Mouse (Mus musculus) lung, postnatal 10 days (tissue): Measurements from ENCODE around the gene Amz2.
"Not testable (repeated sequence)": the region's sequence is repeated elsewhere in the genome, so short reads cannot be mapped to it uniquely, and the experiment has no call there.

Source experiments
- DNase-seq: peaks from one replicate; pipeline ENCODE4 v3.0.0; 2021

The Amz2 gene

DNA sequence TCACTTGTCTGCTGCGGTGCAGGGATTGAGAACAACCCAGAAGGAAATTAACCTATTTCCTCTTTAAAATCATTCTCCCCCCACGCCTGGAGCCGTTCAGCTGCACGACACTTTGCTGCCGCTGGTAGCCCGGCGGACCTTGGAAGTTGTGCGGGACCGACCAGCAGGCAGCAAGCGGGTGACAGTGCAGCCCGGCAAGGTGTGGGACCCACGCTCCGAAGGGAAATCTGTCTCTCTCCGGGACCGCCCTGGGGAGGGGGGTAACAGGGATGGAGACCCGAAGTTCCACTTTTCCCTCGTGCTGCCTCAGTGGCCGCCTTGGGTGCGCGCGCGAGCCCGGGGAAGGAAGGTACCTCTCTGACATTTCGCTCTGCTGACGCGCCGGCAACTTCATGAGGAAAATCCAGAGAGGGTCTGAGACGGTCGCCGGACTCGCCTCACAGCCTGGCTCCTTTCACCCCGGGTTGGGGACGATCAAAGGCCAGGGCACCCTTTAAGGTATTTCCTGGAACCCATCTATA lies 46.5 kb downstream of the Amz2 start:
- peak; percentile 43 for DNase-seq

- no peak for DNase-seq
Observed at GRCm38 (mm10) chr11:109472821-109473170, 47.0 kb downstream of the Amz2 start.

DNA sequence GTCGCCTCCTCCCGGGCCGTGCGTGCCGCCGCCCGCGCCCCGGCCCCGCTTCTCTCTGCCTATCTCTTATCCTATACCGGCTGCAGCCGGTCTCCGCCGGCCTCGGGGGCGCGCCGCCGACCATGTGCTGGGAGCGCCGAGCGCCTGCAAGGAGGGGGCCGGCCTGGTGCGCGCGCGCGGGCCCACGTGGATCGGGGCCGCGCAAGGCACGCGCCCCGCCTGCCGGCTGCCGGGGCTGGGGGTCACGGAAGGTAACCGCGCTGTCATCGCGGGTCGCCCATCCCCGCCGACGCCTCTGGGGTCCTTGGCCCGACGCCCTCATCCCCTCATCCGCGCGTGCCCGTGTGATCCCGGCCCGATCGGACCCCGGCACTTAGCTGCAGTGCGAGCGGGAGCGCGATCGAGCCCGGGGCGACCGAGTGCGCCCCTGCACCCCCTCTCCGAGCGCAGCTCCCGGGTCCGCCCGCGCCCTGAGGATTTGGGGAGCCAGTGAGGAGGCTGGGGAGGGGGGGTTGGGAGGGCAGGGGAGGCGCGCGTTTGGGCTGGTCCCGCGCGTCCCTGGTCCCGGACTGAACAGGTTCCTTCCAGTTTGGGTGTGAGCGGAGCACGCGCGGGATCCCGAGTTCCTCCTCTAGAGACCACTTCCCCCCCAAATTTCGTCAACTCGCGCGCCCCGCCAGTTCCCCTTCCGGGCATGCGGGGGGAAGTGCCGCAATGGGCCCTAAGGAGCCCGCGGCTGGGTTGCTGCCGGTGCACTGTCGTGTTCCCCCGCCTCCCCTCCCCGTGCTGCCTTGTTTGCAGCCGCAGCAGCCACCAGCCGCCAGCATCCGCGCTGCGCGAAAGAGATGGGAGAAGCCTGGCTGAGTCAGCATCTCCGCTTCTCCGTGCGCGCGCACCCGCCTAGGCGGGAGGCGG lies 47.7 kb downstream of the Amz2 start, which contains the start of the genes Arsg and Slc16a6:
Arsg (plus strand) TSS at position 204 of the 915 bp plus-strand sequence.
Slc16a6 (minus strand) TSS at position 428 of the 915 bp plus-strand sequence.
- DNase-seq: peak; percentile 79

DNA sequence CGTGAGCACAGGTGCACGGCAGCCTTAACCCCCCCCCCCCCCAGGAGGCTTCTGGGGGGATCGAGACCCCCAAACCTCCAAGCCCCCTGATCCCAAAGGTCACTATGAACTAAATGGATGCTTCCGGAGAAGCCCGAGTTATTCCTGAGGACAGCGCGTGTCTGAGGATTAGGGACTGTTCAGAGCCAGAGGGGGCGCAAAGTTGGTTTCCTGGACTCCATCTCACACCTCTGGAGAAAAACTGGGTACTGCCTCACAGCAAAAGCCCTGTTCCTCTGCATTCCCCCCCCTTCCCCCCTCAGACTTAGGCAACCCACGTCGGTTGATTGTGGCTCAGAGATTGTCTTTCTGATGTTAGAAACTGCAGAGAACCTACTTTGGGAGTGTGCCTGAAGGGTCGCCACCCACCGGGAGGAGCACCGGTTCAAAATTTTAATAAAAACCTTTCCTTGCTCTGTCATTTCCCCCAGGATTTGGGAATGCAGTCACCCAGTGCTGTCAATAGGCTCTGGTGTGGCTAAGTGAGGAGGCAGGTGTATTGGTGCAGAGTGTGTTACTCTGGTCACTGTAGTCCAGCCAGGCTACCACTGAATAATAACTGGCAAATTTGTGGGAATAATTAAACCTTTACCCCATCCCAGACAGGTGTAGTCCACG lies 48.5 kb downstream of the Amz2 start:
- DNase-seq: no peak

DNA sequence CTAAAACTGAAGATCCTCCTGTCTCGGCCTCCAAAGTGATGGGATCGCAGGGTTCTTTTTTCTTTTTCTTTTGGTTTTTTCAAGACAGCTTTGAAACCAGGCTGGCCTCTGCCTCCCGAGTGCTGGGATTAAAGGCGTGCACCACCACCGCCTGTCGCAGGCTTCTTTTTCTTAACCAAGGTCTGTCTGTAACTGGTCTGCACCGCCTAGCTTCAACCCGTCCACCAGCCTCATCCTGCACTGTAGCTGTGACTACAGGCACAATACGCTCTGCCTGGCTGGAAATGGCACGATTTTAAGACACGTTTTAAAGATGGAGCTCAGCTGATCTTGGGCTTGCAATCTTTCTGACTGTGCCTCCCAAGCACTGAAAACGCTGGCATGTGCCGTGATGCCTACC lies 49.1 kb downstream of the Amz2 start:
- no peak for DNase-seq

DNA sequence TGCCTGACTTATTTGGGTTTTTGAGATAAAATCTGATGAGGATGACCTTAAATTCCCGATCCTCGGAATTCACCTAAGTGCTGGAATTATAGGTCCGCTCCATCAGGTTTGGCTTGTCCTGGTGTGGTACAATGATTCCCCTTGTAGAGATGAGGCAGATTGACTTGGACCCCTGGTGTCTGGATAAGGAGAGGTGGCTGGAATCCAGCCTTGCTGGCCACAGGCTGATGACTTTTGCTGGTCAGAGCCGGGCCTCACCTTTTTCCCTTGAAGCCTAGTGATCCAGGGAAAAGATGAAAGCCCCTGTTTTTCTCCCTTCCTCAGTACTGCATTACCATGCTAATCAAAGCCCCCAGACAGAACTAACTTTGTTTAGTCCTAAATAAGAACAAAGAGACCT lies 50.0 kb downstream of the Amz2 start:
- no peak for DNase-seq

DNA sequence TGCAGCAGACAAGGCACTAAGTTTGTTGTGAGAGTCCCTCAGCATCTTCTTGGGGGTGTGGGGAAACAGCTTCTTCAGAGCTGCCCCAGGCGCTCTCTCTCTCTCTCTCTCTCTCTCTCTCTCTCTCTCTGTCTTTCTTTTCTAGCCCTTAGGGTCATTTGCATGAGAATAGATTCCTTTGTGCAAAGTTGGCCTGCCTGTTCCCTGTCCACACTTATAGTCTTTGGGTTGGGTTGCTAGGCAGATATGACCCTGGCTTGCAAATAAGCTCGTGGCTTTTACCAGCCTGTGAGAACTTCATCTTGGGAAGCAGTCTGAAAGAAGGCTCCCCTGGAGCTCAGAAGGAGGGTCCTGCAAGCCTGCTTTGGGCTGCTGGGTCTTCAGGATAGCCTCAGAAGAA lies 50.5 kb downstream of the Amz2 start:
- DNase-seq: no peak

DNA sequence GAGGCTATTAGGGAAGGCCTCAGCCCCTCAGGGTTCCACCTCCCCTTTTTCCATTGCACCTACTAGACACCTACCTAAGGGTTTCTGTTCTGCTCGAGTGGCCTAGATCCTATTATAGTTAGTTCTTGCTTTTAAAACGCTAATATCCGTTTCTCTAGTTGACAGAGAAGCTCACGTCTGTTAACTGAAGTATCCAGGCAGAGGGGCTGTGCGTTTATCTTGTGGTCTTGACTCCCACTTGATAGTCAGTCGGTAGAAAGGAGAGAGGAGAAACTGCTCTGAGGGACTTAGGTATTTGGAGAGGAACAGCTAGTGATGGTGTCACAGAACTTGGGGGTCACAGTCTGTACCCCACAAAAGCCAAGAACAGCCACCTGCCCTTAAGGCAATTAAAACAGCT lies 50.9 kb downstream of the Amz2 start:
- no peak for DNase-seq

- DNase-seq: no peak
Observed at GRCm38 (mm10) chr11:109477606-109478380, 52.0 kb downstream of the Amz2 start.

- DNase-seq: no peak
Observed at GRCm38 (mm10) chr11:109479575-109480285, 54.0 kb downstream of the Amz2 start.

DNA sequence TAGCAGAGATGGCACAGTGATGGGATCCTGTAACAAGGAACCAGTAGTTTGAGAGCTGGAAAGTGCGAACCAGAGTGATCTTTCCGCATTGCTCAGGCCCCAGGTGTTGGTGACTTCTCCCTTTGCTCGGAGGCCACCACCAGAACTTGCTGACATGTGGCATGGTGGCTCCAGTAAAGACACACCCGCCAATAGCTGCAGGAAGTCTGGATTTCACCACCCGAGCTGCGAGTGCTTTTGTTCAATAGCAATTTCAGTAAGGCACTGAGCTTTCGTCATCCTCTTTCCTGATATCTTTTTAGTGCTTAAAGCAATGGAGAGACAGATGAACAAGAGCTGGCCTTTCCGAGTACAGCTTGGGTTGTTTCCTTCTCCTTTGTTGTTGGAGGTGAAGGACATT lies 54.7 kb downstream of the Amz2 start:
- DNase-seq: no peak

DNA sequence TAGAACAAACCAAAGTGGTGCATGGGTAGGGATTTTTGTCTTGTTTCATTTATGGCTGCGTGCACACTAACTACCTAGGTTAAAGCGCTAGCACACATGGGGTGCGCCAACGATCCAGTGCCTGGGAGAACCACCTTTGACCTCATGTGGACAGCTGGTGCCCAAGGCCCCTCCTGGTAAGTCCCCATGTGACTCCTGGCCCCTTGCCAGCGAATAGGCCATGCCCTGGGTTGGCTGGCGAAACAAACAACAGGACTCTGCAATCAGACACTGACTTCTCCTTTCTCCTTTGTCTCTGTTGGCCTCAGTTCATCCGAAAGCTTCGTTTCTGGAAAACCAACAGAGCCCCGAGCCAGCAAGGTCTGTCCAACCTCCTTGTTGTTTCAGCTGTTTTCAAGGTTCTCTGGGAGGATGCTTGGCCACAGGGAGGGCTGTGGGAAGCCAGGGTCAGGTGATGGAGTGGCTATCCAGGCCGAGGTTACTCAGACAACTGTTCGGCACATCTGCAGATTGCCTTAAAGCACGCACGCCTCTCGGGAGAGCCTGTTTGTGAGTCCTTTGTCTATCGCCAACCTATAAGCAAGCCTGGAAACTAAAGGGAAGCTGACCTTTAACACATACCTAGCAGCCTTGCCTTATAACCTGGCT lies 59.8 kb downstream of the Amz2 start:
- peak; percentile 37 for DNase-seq

DNA sequence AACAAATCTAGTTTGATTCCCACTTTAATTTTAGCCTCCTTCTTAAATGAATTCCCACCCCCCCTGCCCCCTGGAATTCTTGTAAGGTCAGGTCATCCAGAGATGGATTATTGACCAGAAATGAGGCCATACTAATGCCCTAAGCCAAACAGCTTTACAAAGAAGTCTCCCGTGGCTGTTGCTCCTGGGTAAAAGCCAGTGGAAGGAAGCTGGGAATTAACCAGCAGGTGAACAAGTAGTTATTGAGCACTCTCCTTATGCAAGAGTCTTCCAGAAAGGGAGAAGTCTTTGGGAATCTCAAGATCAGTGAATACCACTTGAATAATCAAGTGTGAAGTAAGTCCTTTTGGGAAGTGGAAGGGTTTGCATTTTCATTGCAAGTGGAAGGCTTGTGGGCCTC lies 61.4 kb downstream of the Amz2 start:
- no peak for DNase-seq

DNA sequence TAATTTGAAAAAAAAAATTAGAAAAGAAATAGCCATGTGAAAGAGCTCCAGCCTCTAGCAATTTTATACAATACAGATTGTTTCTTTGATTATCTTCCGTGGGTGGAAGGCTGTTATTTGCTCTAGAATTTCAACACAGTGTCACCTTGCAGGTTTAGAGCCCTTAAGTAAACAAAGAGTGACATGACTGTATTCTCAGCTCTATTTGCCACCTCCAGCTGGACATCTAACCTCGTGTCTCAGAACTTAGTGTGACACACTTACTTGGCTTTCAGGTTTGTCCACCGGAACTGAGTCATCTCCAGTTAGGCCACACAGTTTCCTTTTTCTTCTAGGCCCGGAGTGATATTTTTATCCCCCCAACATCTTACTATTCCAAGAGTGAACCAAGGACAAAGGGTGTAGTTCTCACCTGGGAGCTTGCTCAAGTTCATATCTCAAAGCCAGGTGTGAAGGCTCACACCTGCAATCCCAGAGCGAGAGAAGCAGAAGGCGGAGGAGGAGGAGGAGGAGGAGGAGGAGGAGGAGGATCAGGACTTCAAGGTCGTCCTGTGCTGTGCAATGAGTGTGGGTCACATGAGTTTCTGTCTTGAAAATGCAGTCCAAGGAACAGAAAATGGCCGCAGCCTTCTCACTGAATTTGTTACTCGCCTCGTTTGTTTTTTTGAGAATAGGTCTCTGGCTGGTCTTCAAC lies 62.4 kb downstream of the Amz2 start:
- DNase-seq: no peak

GRCm38 (mm10) chr11:109489763-109490162 lies 64.0 kb downstream of the Amz2 start:
- no peak for DNase-seq

GRCm38 (mm10) chr11:109491844-109492243 lies 66.1 kb downstream of the Amz2 start:
- no peak for DNase-seq

GRCm38 (mm10) chr11:109492847-109493464 lies 67.2 kb downstream of the Amz2 start:
- not testable (repeated sequence) for DNase-seq

GRCm38 (mm10) chr11:109494890-109495770 lies 69.4 kb downstream of the Amz2 start:
- DNase-seq: no peak

- peak; percentile 38 for DNase-seq
Observed at GRCm38 (mm10) chr11:109495771-109496474, 70.2 kb downstream of the Amz2 start.
